Mouse (Mus musculus): ENCODE results near the gene Gm21988.

Gene Gm21988

DNA sequence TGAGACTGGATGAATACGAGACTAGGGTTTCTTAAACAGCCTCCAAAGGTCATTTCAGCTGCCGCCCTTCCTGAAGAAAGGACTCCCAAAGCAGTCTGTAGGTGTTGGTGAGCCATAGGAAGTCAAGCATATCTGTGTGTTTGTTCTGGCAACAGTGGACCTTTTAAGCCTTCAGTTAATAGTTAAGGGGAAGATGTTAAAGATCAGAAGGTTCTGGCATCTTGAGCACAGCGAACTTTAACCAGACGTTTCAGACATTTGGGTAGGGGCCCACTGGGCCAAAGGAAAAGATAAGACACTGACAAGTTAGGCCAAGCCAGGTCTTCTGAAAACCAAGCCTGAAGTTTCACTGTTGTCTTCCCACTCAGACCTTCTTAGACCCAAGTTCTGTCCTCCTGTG, 21.6 kb downstream of the Gm21988 start:
- DNase-seq (ENCODE audit: low read depth, low spot score), result no peak

DNA sequence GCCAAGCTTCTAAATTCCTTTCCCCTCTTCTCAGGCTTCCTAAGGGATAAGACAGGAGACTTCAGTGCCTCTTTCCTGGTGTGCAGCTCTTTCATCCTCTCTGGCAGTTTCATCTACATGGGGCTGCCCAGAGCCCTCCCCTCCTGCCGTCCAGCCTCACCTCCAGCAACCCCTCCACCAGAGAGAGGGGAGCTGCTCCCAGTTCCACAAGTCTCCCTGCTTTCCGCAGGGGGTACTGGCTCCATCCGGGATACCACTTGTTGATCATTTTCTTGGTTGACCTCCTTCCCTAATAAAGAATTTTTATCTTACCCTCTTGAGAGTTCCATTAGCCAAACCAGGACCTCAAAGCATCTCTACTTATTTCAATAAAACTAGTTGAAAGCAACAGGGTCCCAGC, 23.5 kb downstream of the Gm21988 start:
- no peak for DNase-seq (ENCODE audit: low read depth, low spot score)

DNA sequence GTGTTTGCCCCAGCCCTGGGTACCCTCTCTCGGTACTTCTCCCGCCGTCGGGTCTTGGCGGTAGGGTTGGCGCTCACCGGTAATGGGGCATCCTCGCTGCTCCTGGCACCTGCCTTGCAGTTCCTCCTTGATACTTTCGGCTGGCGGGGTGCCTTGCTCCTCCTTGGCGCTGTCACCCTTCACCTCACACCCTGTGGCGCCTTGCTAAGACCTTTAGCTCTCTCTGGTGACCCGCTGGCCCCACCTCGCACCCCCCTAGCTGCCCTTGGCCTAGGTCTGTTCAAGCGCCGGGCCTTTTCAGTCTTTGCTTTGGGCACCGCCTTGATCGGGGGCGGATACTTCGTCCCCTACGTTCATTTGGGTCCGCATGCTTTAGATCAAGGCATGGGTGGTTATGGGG, 24.3 kb downstream of the Gm21988 start:
- no peak for DNase-seq (ENCODE audit: low read depth, low spot score)

GRCm38 (mm10) chr11:70214856-70215209, 24.8 kb downstream of the Gm21988 start:
- no peak for DNase-seq (ENCODE audit: low read depth, low spot score)

GRCm38 (mm10) chr11:70214191-70214855, 25.3 kb downstream of the Gm21988 start:
- no peak for DNase-seq (ENCODE audit: low read depth, low spot score)

GRCm38 (mm10) chr11:70213736-70214135, 25.9 kb downstream of the Gm21988 start:
- no peak for DNase-seq (ENCODE audit: low read depth, low spot score)

- peak; percentile 66 for DNase-seq (ENCODE audit: low read depth, low spot score)
Observed at GRCm38 (mm10) chr11:70212896-70213295, 26.7 kb downstream of the Gm21988 start.

DNA sequence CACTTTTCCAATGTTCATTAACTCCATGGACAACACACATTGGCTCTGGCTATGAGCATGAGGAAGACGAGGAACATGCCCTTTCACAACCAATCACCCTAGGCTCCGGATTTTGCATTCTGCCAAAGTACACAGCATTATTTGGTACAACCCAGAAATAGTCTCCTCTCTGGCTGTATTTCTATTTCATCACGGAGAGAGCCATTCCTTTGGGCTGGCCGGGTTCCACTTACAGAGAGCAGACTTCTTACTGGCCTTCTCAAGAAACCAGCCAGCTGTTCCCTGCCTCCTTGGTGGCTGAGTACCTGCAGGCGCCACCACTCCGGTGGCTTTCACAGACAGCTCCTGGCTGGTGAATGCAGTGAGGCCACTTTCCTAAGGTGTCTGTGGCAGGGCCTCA, 27.2 kb downstream of the Gm21988 start, which contains the start of gene Slc16a11:
TSS of gene Slc16a11 (plus strand) at position 330 of the 400 bp plus-strand sequence.
- DNase-seq (ENCODE audit: low read depth, low spot score), result no peak

GRCm38 (mm10) chr11:70211972-70212371, 27.7 kb downstream of the Gm21988 start:
- no peak for DNase-seq (ENCODE audit: low read depth, low spot score)

DNA sequence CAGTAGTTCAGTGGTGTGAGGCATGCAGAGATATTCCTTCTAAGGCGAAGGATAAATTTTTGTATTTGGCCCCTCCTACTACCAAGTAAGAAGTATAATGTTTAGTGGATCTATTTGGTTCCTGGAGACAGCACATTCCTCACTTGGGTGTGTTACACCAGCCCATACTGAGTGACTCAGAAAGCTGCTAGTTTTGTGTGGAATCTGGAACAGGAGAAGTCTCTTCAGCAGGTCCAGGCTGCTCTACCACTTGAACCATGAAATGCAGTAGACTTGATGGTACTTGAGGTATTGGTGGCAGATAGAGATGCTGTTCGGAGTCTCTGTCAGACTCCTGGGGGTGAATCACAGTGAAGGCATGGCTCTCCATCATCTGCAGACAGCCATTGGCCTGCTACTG, 28.9 kb downstream of the Gm21988 start:
- no peak for DNase-seq (ENCODE audit: low read depth, low spot score)

GRCm38 (mm10) chr11:70208778-70209388, 30.7 kb downstream of the Gm21988 start:
- DNase-seq (ENCODE audit: low read depth, low spot score), result no peak

DNA sequence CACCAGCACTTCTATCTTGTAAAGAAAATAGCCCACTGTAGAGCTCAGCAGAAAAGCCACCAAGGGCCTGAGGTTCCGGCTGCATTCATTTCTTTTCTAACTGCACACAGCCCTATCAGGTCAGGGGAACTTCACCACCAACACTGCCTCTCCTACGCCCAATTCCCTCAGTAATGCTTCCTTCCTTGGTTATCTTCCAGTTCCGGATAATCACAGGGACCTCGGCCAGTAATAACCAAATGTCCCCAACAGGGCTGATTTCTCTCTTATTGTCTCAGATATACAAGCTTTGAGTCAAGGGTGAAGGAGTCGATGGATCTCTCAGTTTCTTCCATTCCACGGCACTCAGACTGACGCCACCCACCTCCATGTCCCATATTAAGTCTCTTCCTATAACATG, 32.3 kb downstream of the Gm21988 start:
- no peak for DNase-seq (ENCODE audit: low read depth, low spot score)

DNA sequence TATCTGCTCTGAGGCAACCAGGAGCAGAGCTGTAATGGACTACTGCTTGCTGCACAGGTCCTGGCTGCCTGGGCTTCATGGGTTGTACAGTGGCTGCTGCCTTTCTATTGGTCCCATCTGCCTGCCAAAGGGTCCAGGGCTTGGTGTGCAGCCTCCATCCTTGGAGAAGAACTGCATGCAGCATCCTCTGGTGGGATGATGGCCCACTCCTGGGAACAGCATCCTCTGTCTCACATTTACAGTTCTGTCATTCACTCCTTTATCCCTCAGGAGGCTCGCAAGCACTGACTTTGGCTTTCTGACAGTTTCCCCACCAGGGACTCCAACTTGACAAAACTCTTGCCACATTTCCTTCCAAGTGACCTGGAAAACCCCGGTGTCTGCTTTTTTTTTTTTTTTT, 32.8 kb downstream of the Gm21988 start:
- DNase-seq (ENCODE audit: low read depth, low spot score), result no peak

DNA sequence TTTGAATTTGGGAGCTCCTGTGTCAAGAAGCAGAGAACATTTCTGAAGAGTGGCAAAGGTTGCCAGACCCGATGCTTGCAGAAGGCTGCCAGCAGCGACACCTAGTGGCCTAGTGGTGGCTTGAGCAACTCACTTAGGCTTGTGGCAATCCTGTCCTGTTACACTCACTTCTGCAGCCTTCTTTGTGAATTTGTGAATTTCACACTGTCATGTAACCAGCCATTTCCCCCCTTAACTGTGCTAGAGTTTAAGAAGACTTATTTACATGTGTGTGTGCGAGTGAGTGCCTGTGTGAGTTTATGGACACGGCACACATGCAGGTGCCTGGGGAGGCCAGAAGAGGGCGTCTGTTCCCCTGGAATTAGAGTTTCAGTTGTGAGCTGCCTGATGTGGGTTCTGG, 37.9 kb downstream of the Gm21988 start:
- no peak for DNase-seq (ENCODE audit: low read depth, low spot score)

DNA sequence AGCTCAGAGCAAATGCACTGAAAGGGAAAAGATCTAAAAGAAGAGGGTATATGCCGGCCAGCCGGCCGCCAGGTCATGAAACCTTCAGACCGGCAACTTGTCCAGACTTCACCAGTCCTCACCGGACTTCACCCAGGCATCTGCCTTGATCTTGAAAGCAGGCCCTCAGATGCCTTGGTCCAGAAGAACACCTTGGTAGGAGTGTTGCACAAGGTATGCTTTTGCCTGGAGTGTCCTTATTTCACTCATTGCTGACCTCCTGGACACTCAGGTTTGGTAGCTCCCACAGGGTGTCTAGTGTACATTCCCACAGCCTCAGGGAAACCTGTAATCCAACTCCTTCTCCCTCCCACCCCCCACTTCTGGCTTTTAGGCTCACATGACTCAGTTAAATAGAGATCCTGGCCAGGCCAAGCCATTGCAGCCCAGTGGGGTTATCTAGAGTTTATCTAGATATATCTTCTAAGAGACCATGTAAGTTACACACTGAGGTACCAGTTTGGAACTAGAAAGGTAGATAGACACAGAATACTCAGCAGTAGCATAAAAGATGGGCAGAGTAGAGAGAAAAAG, 39.5 kb downstream of the Gm21988 start:
- no peak for DNase-seq (ENCODE audit: low read depth, low spot score)

DNA sequence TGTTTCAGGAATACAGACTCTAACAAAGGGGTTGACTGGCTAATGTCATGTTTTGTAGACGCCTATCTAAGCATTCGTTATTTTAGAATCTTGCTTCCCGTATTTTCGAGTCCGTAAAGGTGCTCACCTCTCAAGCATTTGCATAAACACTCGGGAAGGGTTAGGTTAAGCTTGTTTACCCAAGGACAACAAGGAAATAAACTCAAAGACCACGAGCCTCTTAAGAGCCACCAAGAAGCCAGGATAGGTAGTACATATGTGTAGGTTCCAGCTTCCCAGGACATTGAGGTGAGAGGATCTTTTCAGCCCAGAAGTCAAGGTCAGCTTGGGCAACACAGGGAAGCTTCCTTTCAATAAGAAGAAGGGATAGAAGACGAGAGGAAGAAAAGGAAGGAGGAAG, 40.5 kb downstream of the Gm21988 start:
- no peak for DNase-seq (ENCODE audit: low read depth, low spot score)

DNA sequence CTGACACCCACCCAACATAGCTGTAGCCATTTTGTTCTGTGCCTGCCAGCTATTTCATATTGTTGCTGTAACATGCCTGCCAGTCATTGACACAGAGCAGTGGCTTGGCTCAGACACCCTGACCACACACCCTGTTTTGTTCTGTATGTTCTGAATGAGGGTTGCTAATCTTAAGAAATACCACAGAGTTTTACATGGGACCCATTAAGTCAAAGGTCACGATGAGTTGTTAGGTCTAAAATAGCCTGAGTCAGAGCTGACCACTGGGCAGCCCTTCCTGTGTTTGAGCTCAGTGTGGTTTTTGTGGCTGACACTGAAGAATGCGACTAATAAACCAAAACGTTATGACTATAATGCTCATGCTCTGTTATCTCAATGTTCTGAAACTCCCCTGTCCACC, 41.3 kb downstream of the Gm21988 start:
- DNase-seq (ENCODE audit: low read depth, low spot score), result no peak

DNA sequence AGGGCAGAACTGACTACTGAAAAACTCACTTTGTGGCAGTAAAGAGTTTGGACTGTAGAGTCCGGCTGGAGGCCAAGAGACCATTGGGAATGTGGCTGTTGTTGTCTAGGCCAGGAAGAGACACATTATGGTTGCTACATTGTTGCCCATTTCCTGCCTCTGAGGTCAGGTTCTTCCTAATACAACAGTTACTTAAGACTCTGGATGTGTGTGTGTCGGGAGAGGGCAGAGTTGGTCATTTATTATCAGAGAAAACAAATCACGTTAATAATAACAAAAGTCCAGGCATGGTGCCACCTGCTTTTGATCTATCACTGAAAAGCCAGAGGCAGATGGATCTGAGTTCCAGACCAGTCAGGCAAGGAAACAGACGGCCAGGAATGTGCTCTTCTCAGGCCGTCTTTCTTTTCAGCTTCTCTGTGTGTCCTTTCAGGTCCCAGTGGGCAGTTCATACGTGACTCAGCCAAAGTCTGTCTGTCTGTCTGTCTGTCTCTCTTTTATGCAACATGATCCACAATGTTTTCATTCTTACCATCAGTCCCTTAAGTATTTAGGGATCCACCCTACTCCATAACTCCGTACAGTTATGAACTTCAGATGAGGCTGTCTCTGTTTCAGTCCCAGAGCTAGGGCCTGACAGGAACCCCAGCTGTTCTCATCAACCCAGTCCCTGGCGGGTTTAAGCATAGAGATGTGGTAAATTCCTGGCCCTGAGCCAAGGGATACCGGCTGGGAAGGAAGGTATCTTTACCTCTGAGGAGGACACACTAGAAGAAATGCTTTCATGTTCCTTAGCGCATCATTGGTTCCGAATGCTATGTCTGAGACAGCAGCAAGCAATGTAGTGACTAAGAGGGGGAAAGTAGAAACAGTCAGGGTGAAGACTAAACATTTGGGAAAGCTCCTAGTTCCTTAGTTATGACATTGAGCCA, 46.0 kb downstream of the Gm21988 start:
- DNase-seq (ENCODE audit: low read depth, low spot score), result no peak

DNA sequence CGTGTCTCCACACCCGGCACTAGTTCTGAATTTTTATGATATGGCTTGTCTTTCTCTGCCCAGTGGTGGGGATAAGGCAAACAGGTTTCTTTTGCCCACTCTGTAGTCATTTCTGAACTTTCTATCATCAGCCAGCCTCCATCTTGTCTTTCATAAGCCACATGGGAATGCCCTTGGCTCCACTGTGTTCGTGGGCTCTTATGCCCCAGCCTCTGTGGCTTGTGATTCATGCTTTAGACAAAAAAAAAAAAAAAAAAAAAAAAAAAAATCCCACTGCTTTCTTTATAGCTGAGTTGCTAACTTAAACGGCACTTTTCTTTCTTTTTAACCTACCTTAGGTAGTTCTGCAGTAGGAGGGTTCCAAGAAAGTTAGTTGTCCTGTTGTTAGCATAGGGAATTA, 47.5 kb downstream of the Gm21988 start:
- no peak for DNase-seq (ENCODE audit: low read depth, low spot score)

GRCm38 (mm10) chr11:70191188-70191587, 48.4 kb downstream of the Gm21988 start:
- no peak for DNase-seq (ENCODE audit: low read depth, low spot score)

GRCm38 (mm10) chr11:70189319-70190134, 50.1 kb downstream of the Gm21988 start:
- DNase-seq (ENCODE audit: low read depth, low spot score), result no peak
